Mouse (Mus musculus) embryo, embryonic 10 days (tissue): Measurements from ENCODE around the gene Dab2ip.

ENCODE experiments used
- DNase-seq: peaks from one replicate; pipeline ENCODE4 v3.0.0-alpha.2; 2015; ENCODE audit warnings: low spot score

The Dab2ip gene

GRCm38 (mm10) chr2:35684005-35684404 lies 125.9 kb downstream of the Dab2ip start:
- no peak for DNase-seq

- no peak for DNase-seq
These were observed 126.8 kb downstream of the Dab2ip start for GRCm38 (mm10) chr2:35684735-35685312.

GRCm38 (mm10) chr2:35686104-35686503 lies 128.0 kb downstream of the Dab2ip start:
- no peak for DNase-seq

- DNase-seq: no peak
These were observed 129.5 kb downstream of the Dab2ip start for GRCm38 (mm10) chr2:35687557-35688070.

- DNase-seq: no peak
These were observed 130.1 kb downstream of the Dab2ip start for GRCm38 (mm10) chr2:35688121-35688520.

- DNase-seq: no peak
These were observed 130.5 kb downstream of the Dab2ip start for GRCm38 (mm10) chr2:35688581-35688980.

GRCm38 (mm10) chr2:35689881-35690280 lies 131.8 kb downstream of the Dab2ip start:
- no peak for DNase-seq

GRCm38 (mm10) chr2:35691257-35692049 lies 133.4 kb downstream of the Dab2ip start:
- DNase-seq: peak; percentile 84

GRCm38 (mm10) chr2:35692272-35692900 lies 134.3 kb downstream of the Dab2ip start:
- DNase-seq: no peak

GRCm38 (mm10) chr2:35693037-35693436 lies 135.0 kb downstream of the Dab2ip start:
- DNase-seq: no peak

- DNase-seq: no peak
These were observed 136.0 kb downstream of the Dab2ip start for GRCm38 (mm10) chr2:35694111-35694510.

GRCm38 (mm10) chr2:35696193-35696541 lies 138.1 kb downstream of the Dab2ip start:
- DNase-seq: no peak

- peak; percentile 46 for DNase-seq
These were observed 138.7 kb downstream of the Dab2ip start for GRCm38 (mm10) chr2:35696542-35697391.

- no peak for DNase-seq
These were observed 139.7 kb downstream of the Dab2ip start for GRCm38 (mm10) chr2:35697768-35698167.

- DNase-seq: no peak
These were observed 142.9 kb downstream of the Dab2ip start for GRCm38 (mm10) chr2:35700966-35701365.

GRCm38 (mm10) chr2:35702001-35702400 lies 143.9 kb downstream of the Dab2ip start:
- DNase-seq: no peak

- DNase-seq: peak; percentile 41
These were observed 144.5 kb downstream of the Dab2ip start for GRCm38 (mm10) chr2:35702608-35703007.

- no peak for DNase-seq
These were observed 145.2 kb downstream of the Dab2ip start for GRCm38 (mm10) chr2:35703241-35703640.

GRCm38 (mm10) chr2:35712611-35713010 lies 154.5 kb downstream of the Dab2ip start:
- no peak for DNase-seq

GRCm38 (mm10) chr2:35713460-35713859 lies 155.4 kb downstream of the Dab2ip start:
- DNase-seq: no peak

- DNase-seq: no peak
These were observed 156.7 kb downstream of the Dab2ip start for GRCm38 (mm10) chr2:35714742-35715167.

GRCm38 (mm10) chr2:35715485-35715884 lies 157.4 kb downstream of the Dab2ip start:
- no peak for DNase-seq
